ENCODE assay signal across 18 mouse cellular contexts in genomic region chr2:168451714-168452708, GRCm38 (mm10).
DNase-seq lines count a peak whose midpoint lies in the region; ATAC-seq lines count a peak whose summit lies in the region.
"Had no signal": no experiment of that assay in that cellular context is flagged by ENCODE, and none has a peak within 500 bp of the region (broad histone marks: within the 10 kb centered on the region; RNA-seq: fewer than 3 reads in every experiment).

No protein-coding gene starts in this region.

- H3K4me2 ChIP-seq in embryonic facial prominence, embryonic 14.5 days (ENCODE audit: low read depth, low read length): peak overlapping the region; percentile 43
- H3K4me2 ChIP-seq in limb, embryonic 13.5 days (replicated peaks): peak overlapping the region; percentile 49
- H3K4me2 ChIP-seq in forebrain, embryonic 12.5 days: no peak overlapping the region
- H3K4me2 ChIP-seq: heart, embryonic 13.5 days; hindbrain, embryonic 12.5 days; midbrain, embryonic 12.5 days had no signal

- 32% methylated on average over 30 of the region's 30 CpGs for WGBS in embryonic facial prominence, embryonic 14.5 days
- 41% methylated on average over 30 of the region's 30 CpGs for WGBS in limb, embryonic 13.5 days
- WGBS in forebrain, embryonic 12.5 days: 63% methylated on average over 30 of the region's 30 CpGs

- DNase-seq in 3T3-L1 (ENCODE audit: low read depth, low spot score) (peak; percentile 100), ZHBTc4 (ENCODE audit: low read depth, low spot score) (peak; percentile 78)
- DNase-seq in embryonic facial prominence, embryonic 14.5 days (ENCODE audit: low spot score): peak; percentile 95
- DNase-seq in kidney, adult 9 months: no peak
- no peak for DNase-seq in thymus, postnatal 10 days (ENCODE audit: low spot score in 2 of 2)
- DNase-seq in spleen, postnatal 36 days (ENCODE audit: low spot score in 2 of 2): no peak
- DNase-seq: adrenal gland, adult 8-10 months; gastrocnemius, postnatal 36 days; kidney, adult 2 months; right cerebral cortex, postnatal 25 days had no signal

- peak overlapping the region; percentile 19; the same call in 1 of the 2 replicates for H3K9ac ChIP-seq in embryonic facial prominence, embryonic 14.5 days (ENCODE audit: low read depth, low read length)
- 0 out of 2 replicates have a peak overlapping the region, but pooled peaks have one; percentile 45 for H3K9ac ChIP-seq in limb, embryonic 13.5 days
- H3K9ac ChIP-seq in forebrain, embryonic 12.5 days: no peak overlapping the region
- H3K9ac ChIP-seq: heart, embryonic 13.5 days; hindbrain, embryonic 12.5 days; liver, embryonic 14.5 days; midbrain, embryonic 12.5 days had no signal

- H3K9me3 ChIP-seq in embryonic facial prominence, embryonic 14.5 days (ENCODE audit: control insufficient read depth, low read length): no peaks in the 10 kb centered on the region
- no peaks in the 10 kb centered on the region for H3K9me3 ChIP-seq in limb, embryonic 13.5 days
- H3K9me3 ChIP-seq in forebrain, embryonic 12.5 days: no peaks in the 10 kb centered on the region
- H3K9me3 ChIP-seq: heart, embryonic 13.5 days; hindbrain, embryonic 12.5 days; midbrain, embryonic 12.5 days had no signal

- H3K27ac ChIP-seq in embryonic facial prominence, embryonic 14.5 days (replicated peaks; ENCODE audit: low read depth, low read length): peak overlapping the region; percentile 90
- H3K27ac ChIP-seq in limb, embryonic 13.5 days: peak overlapping the region; percentile 84
- H3K27ac ChIP-seq in forebrain, embryonic 12.5 days: no peak overlapping the region
- H3K27ac ChIP-seq: heart, embryonic 13.5 days; hindbrain, embryonic 12.5 days; liver, embryonic 14.5 days; midbrain, embryonic 12.5 days had no signal

- ATAC-seq in embryonic facial prominence, embryonic 14.5 days (ENCODE audit: low read depth): peak; percentile 82
- ATAC-seq in limb, embryonic 13.5 days (ENCODE audit: low FRiP score, low read depth): peak; percentile 68; the same call in 1 of the 2 replicates
- ATAC-seq in forebrain, embryonic 12.5 days (ENCODE audit: low FRiP score): no peak
- ATAC-seq: CD4-positive, CD25-positive, alpha-beta regulatory T cell, adult 4 months; forebrain, embryonic 14.5 days had no signal

- no peaks in the 10 kb centered on the region for H3K36me3 ChIP-seq in embryonic facial prominence, embryonic 14.5 days (ENCODE audit: control insufficient read depth, insufficient read depth, low read length)
- H3K36me3 ChIP-seq in limb, embryonic 13.5 days: no peaks in the 10 kb centered on the region
- no peaks in the 10 kb centered on the region for H3K36me3 ChIP-seq in forebrain, embryonic 12.5 days (replicated peaks)
- H3K36me3 ChIP-seq: heart, embryonic 13.5 days; hindbrain, embryonic 12.5 days; midbrain, embryonic 12.5 days had no signal

- peaks cover 18% of the 10 kb centered on the region for H3K4me1 ChIP-seq in embryonic facial prominence, embryonic 14.5 days (ENCODE audit: control insufficient read depth, insufficient read depth, low read length)
- peaks cover 28% of the 10 kb centered on the region for H3K4me1 ChIP-seq in limb, embryonic 13.5 days
- peaks cover 11% of the 10 kb centered on the region for H3K4me1 ChIP-seq in forebrain, embryonic 12.5 days

- no peaks in the 10 kb centered on the region; the same call in 1 of the 2 replicates for H3K27me3 ChIP-seq in embryonic facial prominence, embryonic 14.5 days (replicated peaks; ENCODE audit: control insufficient read depth, insufficient read depth, low read length)
- H3K27me3 ChIP-seq in limb, embryonic 13.5 days: no peaks in the 10 kb centered on the region
- H3K27me3 ChIP-seq in forebrain, embryonic 12.5 days: peaks cover 6% of the 10 kb centered on the region; the same call in 1 of the 2 replicates
- H3K27me3 ChIP-seq: hindbrain, embryonic 12.5 days had no signal

- no peak overlapping the region for H3K4me3 ChIP-seq in embryonic facial prominence, embryonic 14.5 days (ENCODE audit: low read depth, low read length)
- no peak overlapping the region for H3K4me3 ChIP-seq in limb, embryonic 13.5 days
- no peak overlapping the region for H3K4me3 ChIP-seq in forebrain, embryonic 12.5 days (replicated peaks)
- H3K4me3 ChIP-seq: heart, embryonic 13.5 days; hindbrain, embryonic 12.5 days; midbrain, embryonic 12.5 days had no signal

Comparison
In these comparisons a context has a peak if more than half of its experiments do, and no peak if none do; other contexts are left out.
1. DNase-seq: peak in 3T3-L1 (single experiment), ZHBTc4 (single experiment) and embryonic facial prominence, embryonic 14.5 days (single experiment); none in kidney, adult 9 months (single experiment), thymus, postnatal 10 days (0 of 2) and spleen, postnatal 36 days (0 of 2).